Mouse (Mus musculus): ENCODE measurements at regions not wholly inside any gene's neighbourhood (a gene's known extent, or its start where the extent isn't known, plus 50 kb on each side); places are given as distances from the start of the nearest gene placed in this dataset.

DNA sequence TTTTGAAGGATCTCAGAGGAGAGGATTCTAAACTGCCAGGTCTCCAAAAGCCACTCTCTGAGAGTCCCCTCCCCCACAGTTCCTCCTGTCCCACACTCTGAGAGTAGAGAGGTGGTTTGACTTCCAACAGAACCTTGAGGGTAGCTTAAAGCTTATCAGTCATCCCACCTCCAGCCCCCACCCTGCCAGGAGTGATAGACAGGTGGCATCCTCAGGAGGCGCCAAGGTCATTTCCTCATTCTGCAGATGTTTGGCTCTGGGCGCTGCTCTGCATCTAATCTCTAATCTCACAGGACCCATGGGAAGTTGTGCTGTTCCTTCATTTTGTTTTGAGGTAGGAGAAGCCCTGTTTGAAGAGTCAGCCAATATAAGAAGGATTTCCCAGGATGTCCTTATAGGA lies 96.2 kb downstream of the Hes1 start:
- peak; percentile 43 for DNase-seq

DNA sequence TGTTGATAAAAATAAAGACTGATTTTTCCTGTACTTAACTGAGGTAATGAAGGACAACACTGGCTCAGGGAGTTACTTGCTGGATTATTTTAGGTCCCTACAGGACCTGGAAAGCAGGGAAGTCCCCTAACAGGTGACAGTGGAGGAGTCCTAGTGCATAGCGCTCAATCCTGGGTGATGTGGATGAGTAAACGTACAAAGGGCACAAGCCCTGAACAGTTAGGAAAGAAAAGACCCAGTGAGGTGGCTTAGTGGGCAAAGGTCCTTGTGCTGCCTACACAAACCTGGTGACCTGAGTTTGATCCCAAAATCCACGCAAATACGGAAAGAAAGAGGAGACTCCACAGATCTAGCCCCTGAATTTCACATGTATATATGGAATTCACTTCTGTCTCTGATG lies 99.1 kb downstream of the Hes1 start:
- DNase-seq: no peak

DNA sequence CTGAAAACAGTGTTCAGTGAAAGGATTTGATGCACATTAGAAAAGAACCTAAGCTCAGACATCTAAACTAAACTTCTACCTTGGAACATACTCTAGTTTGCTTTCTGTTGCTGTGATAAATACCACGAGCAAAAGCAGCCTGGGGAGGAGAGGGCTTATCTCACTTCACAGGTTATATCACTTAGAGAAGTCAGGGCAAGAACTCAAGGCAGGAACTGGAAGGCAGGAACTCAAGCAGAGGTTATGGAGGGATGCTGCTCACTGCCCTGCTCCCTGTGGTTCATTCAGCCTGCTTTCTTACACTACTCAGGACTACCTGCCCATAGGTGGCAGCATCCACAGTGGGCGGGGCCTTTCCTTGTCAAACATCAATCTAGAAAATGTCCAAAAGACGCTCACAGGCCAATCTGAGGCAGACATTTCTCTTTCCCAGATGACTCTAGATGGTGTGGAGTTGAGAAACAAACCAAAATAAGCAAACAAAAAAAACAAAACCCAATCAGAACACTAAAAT lies 101.5 kb downstream of the Hes1 start:
- no peak for DNase-seq

DNA sequence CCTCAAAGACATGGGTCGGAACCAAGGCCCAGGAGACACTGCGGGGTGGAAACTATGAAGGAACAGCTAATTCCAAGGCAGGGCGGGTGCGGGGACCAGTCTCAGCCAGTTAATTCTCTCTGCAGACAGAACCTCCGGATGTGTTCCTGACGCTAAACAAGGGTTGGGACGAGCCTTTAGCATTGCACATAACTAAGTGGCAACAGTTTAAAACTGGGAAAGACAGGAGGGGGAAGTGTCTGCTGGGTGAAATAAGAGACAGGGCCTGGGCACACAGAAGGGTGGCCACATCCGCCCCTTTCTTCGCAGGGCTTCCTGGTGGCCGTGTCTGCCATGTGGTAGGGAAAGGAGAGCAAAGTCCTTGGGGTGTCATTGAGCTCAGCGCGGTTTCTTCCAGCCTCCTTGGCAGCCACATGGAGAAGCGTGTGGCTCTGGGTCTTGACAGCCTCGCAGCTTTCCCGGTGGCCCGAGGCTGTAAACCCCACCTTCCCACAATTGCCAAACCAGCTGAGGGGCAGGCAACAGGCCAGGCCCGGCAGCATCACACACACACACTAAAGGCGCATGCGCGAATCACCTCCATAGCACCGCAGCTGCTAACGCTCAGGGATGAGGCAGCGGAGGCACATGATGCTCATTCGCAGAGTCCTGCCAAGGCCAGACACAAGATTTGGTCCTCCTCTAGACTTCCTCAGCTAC lies 95.8 kb downstream of the Cpn2 start:
- peak; percentile 36 for DNase-seq

DNA sequence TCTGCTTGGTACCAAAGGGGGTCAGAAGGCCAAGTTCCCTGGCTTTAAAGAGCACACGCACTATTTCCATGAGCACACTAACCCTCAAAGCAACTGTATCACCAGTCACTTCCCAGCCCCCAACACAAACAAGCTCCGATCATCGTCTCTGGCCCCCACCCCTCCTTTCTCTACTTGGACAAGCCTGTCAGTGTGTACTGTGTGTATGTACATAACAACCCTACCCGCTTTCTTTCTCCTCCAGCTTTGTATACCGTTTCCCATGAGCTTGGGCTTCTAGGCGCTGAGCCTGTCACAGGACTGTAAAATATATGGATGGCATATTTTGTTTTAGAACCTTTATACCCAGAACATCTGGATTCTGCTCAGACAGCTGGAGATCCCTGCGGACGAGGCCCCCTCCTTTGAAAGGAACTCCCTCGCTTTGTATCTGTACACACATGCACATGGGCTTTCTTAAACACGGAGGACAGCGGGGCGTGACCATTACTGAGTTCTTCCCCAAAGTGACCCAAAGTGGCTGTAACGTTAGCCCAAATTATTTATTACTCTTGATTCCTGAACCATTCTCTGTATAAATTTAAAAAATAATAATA lies 95.1 kb downstream of the Cpn2 start:
- no peak for DNase-seq

DNA sequence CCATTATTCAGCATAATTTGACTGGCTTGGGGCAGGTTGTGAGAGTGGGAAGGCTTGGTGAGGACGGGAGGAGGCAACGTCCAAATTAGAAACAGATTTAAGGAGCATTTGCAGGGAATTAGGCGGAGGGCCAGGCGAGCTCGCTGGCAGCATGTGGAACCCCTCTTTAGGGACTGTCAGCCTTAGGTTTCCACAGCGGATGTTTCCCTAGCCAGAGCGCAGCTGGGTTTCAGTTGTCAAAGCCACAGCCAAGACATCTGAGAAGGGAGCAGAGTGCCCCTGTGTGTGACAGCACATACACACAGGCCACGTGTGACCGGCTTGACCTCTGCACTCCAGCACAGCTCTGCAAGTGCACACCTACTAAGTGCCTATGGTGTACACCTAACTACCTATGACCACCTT lies 94.5 kb downstream of the Cpn2 start:
- no peak for DNase-seq

DNA sequence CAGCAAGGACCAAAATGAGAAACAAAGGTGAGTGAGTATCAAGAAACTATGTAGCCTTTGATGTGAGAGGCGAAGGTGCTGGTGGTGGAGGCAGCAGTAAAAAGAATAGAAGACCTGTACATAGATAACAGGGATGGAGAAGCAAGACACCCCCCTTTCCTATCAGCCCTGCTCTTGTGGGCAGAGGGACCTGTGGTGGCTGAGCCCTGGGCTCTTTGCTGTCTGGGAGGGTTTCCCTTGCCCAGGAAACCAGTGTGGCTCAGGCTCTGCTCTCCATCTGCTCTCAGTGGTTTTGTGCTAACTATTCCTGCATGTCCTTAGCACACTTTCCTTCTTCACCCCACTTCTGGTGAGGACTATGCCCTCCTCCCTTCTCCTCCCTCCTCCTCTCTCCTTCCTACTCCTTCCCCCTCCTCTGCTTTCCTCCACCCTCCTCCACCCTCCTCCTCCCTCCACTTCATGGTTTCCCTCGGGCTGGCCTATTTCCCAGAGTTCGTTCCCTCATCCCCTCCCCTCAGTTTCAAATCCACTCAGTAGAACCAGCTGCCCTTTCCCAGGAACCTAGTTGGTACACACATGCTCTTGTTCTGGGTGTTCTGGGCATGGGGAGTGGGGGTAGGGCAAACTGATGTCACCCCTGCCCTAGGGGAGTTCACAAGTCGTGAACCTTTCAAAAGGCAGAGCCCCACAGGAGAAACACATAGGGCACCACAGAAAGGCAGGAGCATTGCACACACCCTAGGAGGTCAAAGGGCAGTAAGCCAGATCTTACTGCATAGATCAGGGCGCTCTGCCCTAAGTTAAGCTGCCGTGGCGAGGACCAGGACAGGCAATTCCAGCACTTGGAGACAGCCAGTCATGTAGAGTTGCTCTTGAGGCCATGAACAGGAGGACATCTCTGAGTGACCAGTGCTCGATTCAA lies 93.1 kb downstream of the Cpn2 start:
- no peak for DNase-seq

DNA sequence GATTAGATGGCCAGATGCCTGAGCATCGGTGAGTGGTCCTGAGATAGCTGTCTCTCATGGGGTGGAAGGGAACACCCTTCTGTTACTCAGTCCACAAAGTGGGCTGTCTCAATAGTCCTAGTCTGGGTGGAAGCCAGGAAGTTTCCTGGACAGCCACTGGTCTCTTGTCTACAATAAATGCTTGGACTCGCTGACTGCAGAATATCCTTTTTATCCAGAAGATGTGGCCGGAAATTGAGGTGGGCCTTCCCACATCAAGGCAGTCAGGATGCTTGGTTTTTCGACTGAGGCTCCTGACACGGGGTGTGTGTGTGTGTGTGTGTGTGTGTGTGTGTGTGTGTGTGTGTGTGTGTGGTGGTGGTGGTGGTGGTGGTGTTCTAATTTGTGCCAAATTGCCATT lies 91.0 kb downstream of the Cpn2 start:
- DNase-seq: no peak

DNA sequence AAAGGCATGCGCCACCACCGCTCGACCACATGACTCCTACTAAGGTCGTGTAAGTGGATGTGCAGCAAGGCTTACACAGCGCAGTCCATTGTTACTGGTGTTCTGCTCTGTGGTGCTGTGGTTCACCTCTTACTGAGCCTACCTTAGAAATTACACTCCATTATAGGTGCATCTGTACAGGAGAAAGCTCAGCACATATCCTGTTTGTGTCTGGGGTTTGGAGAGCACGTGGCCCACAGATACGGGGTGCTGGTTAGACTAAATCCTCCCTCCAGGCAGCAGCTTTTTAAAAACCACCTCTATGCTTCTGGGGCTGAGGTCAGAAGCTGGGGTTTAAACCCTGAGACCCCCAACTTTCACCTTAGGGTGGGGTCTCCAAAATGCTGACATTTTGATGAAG lies 89.5 kb downstream of the Cpn2 start:
- DNase-seq: no peak

DNA sequence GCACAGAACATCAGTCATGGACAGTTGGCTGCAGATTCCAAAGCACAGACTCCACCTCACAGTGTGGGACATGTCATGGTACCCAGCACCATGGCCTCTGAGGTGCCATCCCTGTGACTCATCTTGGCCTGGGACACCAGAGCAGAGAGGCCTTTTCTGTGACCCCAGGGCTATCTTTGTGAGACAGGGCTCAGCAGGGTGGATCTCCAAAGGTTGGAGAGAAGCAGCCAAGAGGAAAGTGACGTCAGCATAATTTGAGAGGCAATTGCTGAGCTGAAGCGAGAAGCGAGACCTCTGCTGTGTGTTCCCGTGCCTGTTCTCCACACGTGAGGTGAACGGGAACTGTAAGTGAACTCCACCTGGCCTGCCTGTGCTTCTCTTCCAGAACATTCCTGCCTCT lies 88.7 kb downstream of the Cpn2 start:
- DNase-seq: no peak

DNA sequence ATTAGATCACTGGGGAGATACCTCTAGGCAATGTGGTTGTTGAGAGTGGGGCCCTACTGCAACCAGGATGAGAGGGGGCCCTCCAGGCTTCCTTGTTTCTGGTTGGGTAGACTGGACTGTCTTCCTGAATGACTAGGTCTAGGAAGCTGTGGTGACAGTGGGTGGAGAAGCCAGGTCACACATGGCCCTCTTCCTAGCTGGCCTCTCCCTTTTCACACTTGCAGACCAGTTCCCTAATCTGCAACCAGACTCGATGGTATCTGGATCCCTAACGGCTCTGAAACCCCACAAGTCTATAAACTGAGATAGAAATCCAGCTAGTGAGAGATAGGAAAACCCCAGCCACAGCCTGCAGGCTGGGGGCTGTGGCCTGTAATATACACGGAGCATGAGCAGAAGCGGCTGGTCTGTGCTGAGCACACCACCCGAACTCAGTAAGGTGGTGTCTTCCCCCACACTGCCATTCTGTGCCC lies 87.8 kb downstream of the Cpn2 start:
- DNase-seq: no peak

DNA sequence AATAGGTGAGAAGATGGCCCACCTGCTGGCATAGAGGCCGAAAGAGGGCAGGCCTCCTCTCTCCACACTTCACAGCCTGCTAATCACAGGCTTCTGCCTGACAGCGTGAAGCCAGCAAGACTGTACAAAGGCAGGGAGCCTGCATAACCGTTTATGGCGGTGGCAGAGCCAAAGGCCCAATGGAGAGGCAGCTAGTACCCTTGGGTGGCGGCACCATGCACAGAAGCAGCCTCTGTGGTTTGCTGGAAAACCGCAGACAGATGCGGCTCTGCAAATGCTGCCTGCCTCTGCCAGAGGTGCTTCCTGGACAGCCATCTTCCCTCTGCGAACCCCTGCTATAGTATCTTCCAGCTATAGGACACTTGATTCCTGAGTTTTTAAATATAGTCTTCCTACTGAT lies 86.2 kb downstream of the Cpn2 start:
- DNase-seq: peak; percentile 38

DNA sequence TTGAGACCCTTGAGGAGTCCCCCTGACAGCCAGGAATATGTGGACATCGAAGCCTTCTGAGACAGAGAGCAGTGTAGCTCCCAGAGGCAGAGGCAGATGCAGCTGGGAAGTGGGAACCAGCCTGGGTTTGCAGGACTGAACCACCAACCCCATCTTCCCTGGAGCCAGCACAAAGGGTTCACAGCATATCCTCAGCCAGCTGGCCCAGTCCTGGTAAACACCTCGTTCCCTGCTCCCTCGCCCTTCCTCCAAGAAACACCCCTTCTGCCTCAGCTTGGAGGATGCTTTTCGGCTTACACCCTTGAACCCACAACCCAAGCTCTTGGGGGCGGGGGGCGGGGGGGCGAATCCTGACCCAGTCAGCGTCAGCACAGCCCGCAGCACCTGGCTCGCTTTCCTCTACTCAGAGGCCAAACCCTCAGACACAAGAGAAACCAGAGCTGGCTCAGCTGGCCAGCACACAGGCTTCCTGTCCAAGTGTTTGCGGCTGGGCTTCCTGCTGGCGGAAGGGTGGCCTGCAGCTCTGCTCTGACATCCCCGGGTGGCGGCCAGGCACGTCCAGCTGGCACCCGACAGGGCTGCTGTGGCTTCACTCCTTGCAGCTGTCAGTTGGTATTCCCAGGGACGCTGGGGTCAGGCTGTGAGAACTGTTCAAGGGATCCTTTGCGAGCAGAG lies 82.6 kb downstream of the Cpn2 start:
- peak; percentile 57 for DNase-seq

DNA sequence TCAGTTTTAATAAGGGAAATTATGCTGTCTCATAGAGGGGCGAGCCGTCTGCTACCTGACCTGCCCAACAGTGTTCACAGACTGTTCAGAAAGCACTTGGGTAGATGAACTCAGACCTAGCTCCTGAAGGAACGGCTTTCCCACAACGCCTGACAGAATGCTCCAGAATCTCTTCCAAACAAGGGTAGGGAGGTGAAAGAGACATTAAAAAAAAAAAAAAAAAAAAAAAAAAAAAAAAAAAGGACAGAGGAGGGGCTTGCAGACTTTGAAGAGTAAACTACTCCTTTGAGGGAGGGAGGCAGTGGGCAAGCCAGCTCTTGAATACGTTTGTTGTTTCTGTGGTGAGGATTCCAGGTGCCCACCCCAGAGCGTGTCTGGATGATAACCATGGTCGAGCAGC lies 81.6 kb downstream of the Cpn2 start:
- DNase-seq: no peak

DNA sequence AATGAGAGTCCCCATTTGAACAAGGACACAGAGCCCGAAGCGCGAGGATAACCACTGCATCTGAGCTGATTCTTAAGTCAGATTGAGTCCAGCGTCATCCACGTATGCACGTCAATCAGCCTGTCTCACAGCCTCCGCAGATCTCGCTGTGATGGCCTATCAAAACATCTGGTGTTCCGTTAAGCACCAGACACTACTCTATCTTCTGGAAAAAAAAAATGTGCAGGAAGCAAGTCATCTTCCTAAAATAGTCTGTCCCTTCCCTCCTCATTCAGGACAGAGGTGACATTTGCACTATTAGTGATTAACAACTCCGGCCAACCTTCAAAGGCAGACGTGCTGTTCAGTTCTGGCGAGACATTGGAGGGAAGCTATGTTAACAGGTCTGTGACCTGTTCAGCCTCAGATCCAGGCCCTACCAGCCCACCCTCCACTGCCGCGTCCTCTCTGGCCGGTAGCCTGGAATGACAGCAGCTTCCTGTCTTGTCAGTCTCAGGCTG lies 81.0 kb downstream of the Cpn2 start:
- no peak for DNase-seq

DNA sequence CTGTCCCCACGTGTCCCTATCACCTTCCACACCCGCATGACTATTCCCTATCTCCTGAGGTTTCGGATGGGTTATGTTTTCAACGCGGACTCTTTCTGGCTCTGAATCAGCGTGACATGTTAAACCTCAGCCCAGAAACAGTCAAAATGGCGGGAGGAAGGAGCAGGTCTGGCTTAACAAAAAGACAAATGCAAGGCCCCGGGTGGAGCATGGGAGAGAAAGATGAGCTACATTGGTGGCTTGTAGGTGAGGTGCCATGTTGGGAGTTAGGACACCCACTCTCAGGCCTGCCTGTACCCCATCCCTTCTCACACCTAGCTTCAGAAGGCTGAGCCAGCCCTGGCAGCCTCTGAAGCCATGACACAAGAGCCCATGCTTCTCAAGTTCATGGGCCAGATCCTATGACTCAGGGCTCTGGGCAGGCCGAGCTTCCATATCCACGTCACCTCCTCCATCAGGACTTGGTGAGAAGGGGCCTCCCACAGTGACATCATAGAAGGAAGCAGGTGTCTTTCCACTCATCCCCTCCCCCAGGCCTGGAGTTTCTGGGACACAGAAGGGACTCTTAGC lies 80.5 kb downstream of the Cpn2 start:
- no peak for DNase-seq

DNA sequence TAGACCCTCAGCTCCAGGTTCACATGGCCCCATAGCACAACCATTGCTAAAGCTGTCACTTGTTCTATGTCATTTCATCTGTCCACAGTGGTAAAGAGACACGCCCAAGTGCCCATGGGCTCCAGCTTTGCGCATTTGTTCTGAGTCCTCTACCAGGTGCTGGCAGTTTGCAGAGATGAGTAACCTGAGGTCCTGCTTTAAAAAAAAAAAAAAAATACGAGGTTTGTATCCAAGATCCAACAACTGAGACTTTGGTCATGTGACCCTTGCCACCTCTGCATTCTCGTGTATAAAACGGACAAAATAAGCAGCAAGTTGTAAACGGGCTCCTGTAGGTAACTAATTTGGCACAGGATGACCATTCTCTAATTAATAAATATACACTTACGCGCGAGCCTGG lies 79.9 kb downstream of the Cpn2 start:
- no peak for DNase-seq

DNA sequence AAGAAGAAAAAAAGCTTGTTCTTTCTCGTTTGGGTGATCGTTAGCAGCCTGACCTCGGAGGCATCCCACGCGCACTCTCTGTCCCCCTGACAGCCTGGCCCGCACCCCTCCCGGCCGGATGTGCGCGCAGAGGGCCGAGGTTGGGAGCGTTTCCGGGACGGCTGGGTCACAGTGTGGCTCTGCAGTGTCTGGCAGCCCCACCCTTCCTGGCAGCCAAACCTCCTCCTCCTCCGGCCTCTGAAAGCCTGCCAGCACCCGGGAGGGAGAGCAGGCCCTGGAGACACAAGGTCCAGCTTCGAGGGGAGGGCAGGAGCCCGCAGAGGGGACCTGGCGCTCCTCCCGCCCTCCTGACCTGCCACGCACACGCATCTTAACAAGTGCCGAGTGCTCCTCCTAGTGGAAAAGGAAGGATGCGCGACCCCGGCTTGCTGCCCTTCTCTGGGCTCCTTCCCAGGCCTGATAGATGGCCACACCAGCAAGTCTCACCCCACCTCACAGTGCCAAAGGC lies 79.3 kb downstream of the Cpn2 start:
- peak; percentile 80 for DNase-seq

DNA sequence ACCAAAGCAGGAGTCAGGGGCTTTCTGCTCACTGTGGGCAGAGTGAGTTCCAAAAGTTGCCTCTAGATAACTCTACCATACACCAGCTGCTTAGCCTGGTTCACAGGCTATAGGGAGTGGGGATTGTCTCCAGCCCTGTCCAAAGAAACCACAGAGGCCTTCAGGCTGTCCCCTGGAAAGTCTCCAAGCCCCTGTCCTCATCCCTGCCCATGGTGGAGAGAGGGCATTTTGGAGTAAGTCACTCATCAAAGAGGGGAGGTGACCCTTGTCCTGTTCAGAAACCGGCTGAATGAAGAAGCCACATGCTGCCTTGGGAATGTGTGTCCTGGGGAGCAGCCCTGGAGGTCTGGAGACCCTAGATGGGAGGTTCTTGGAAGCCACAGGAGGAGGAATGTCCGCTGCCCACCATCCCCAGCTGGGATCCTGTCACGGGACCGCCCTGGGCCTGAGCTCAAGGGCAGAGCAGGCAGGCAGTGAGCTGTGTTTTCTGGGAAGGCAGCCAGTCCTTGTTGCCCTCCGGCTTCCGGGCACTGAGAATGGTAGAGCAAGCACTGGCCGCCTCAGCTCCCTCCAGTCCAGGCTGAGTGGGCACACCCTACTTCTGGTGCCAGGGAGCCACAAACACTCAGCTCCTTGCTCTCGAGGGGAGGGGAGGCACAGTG lies 78.4 kb downstream of the Cpn2 start:
- no peak for DNase-seq

DNA sequence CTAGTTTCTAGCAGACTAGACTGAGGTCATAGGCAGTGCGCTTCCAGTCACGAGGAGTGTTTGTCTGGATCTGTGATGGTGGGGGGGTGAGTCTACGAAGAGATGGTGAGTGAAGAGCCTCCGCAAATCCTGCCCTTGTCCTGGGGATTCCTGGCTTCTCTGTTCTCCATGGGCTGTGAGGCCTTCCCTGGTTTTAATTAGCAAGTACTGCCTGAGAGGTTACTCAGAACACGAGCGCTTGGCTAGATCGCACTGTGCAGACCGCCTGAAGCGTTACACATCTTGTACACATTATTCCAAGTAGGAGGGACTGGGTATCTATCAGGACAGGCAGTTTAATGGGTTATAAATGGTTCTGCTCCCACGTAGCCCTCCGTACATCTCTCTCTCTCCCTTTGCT lies 76.9 kb downstream of the Cpn2 start:
- no peak for DNase-seq

DNA sequence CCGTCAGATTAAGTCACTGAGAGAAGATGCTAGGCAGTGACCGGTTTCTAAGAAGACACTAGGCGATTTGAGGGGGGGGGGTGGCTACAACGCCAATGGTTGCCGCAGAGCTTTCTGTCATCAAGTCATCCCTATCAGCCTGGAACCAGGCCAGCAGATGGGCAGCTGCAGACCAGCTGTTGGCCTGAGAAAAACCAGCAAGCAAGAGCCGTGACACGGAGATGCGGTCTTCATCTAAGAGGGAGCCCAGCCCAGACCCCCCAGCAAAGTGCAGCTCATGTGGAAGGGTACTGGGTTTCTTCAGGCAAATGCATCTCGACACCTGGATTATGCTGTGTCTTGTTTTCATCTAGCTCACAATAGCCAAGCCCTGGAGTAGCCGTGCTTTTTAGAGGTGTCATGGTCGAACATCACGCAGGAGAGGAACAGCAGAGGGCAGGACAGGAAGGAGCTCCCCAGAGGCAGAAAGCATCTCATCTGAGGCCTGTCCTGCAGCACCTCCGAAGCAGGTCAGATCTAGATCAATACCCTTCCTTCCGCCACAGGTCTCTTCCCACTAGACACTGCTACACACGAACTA lies 76.3 kb downstream of the Cpn2 start:
- no peak for DNase-seq

Data from liver (tissue).